Comparison of ENCODE assay signal across 12 mouse cellular contexts in the genomic region with DNA sequence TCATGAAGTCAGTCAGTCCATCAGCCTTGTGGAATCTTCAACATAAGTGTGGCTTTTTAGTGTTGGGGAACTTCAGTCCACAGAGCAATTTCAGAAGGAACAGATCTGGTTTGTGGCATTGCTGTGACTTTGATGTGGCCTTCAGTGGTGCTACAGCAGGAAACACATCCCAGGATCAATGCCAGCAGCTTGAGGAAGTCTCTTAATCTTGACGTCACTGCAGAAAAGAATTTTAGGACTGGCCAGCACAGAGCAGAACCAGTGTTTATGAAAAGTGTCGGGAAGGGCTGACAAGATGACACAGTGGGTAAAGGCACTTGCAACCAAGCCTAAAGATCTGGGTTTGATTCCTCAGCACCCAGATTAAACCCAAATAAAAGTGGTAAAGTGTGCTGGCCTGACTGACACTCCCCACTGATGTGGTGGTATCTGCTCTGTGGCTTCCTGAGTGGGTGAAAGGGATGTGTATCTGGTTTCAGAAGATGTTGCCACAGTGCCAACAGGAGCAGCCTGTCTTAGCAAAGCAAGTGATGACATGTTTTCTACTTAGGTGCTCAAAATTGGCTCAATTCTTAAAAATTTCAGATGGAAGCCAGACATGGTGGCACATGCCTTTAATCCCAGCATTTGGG. TPM values are rescaled to one million over a fixed set of nuclear protein-coding genes. Genes with fewer than 3 reads are reported as not detected.
A peak's percentile ranks its signal among the peaks of the same experiment; 100 is the strongest.
DNase-seq lines count a peak whose midpoint lies in the region; TF ChIP-seq lines count a peak whose summit lies in the region.
"Had no signal": no experiment of that assay in that cellular context is flagged by ENCODE, and none has a peak within 500 bp of the region (broad histone marks: within the 10 kb centered on the region; RNA-seq: fewer than 3 reads in every experiment).

No protein-coding gene starts in this region.

- 0% methylated on average over 2 of the region's 2 CpGs for WGBS in heart, adult 2 months

- TF ChIP-seq EP300 in heart, adult 2 months (IDR thresholded peaks at IDR 0.05; ENCODE audit: insufficient read depth, low read depth, low read length): no peak

- no peaks in the 10 kb centered on the region for H3K27me3 ChIP-seq in heart, adult 2 months (ENCODE audit: control insufficient read depth, insufficient read depth, low read length)

- TF ChIP-seq POLR2A in heart, adult 2 months (IDR thresholded peaks at IDR 0.05; ENCODE audit: insufficient read depth, low read depth, low read length): no peak

- no peak for TF ChIP-seq CTCF in heart, adult 2 months (IDR thresholded peaks at IDR 0.05)

- H3K4me3 ChIP-seq in heart, adult 2 months: no peak overlapping the region
- H3K4me3 ChIP-seq: limb, embryonic 13.5 days had no signal

- no peaks in the 10 kb centered on the region for H3K79me2 ChIP-seq in heart, adult 2 months (replicated peaks; ENCODE audit: control insufficient read depth, insufficient read depth, low read length)

- peak in 1 of 2 experiments; percentile 39 for DNase-seq in heart, adult 2 months
- no peak for DNase-seq in heart, postnatal 25 days (ENCODE audit: low spot score)
- DNase-seq in lung, adult 18-20 months: peak; percentile 40 to 62
- DNase-seq in lung, postnatal 14 days: no peak
- peak; percentile 52 for DNase-seq in adrenal gland, postnatal 14 days
- DNase-seq in lung, postnatal 36 days: peak; percentile 74
- DNase-seq in gastrocnemius, adult 8-10 months (ENCODE audit: low spot score in 2 of 2): no peak
- no peak for DNase-seq in urinary bladder, adult 2 months (ENCODE audit: low spot score)
- DNase-seq: cerebellum, postnatal 36 days had no signal

- H3K27ac ChIP-seq in heart, adult 2 months: peak overlapping the region; percentile 74
- H3K27ac ChIP-seq: limb, embryonic 13.5 days had no signal

- intact Hi-C loops in heart, adult 2 months (cut with DNase I): no loop called here
- intact Hi-C loops in heart, postnatal 25 days (cut with DNase I): no loop called here

- no peak overlapping the region for H3K9ac ChIP-seq in heart, adult 2 months (ENCODE audit: low read depth, low read length)
- H3K9ac ChIP-seq: limb, embryonic 13.5 days had no signal

- peaks cover 12% of the 10 kb centered on the region for H3K4me1 ChIP-seq in heart, adult 2 months (ENCODE audit: control insufficient read depth, insufficient read depth, low read length)
- H3K4me1 ChIP-seq: limb, embryonic 13.5 days had no signal

- no peaks in the 10 kb centered on the region for H3K36me3 ChIP-seq in heart, adult 2 months (ENCODE audit: control insufficient read depth, insufficient read depth, low read length)
- H3K36me3 ChIP-seq: limb, embryonic 13.5 days had no signal

RNA-seq across cellular contexts. Expression of a gene that starts 6.0 kb away (rescaled TPM):
- 10 to 100 TPM; 20.1 to 24.5 TPM for total RNA-seq in heart, adult 2 months (2021)
- polyA plus RNA-seq in heart, adult 2 months (2012; rRNA removed): 18.1 and 34.0 TPM in 2 replicates
- total RNA-seq in heart, postnatal 25 days (2021): 10 to 100 TPM; 19.3 to 20.1 TPM
- total RNA-seq in adrenal gland, postnatal 14 days (2021): 31.0 and 34.1 TPM in 2 replicates
- total RNA-seq in gastrocnemius, adult 8-10 months (2022): 1 to 10 TPM; 4.3 to 6.7 (median 4.9) TPM
- polyA plus RNA-seq in urinary bladder, adult 2 months (2012; rRNA removed): 15.2 and 16.8 TPM in 2 replicates

RNA-seq across cellular contexts. Expression of a gene that starts 23.6 kb away (rescaled TPM):
- 1 to 10 TPM; 1.9 to 2.9 TPM for total RNA-seq in heart, adult 2 months (2021)
- 8.6 and 9.9 TPM in 2 replicates for polyA plus RNA-seq in heart, adult 2 months (2012; rRNA removed)
- total RNA-seq in heart, postnatal 25 days (2021): 1 to 10 TPM; 1.8 to 2.8 TPM
- 0.41 and 0.75 TPM in 2 replicates for total RNA-seq in adrenal gland, postnatal 14 days (2021)
- not detected for total RNA-seq in gastrocnemius, adult 8-10 months (2022)
- 0.10 and 0.19 TPM in 2 replicates for polyA plus RNA-seq in urinary bladder, adult 2 months (2012; rRNA removed)
- total RNA-seq: layer of hippocampus, postnatal 25 days had no signal

RNA-seq across cellular contexts. Expression of a gene that starts 38.2 kb away (rescaled TPM):
- total RNA-seq in heart, adult 2 months (2021): not detected
- polyA plus RNA-seq in heart, adult 2 months (2012; rRNA removed): not detected in 2 replicates
- not detected for total RNA-seq in heart, postnatal 25 days (2021)
- total RNA-seq in adrenal gland, postnatal 14 days (2021): not detected in 2 replicates
- not detected for total RNA-seq in gastrocnemius, adult 8-10 months (2022)
- not detected in 2 replicates for polyA plus RNA-seq in urinary bladder, adult 2 months (2012; rRNA removed)
- total RNA-seq: layer of hippocampus, postnatal 25 days had no signal
- polyA plus RNA-seq: heart, embryonic 14.5 days; limb, embryonic 13.5 days had no signal

RNA-seq across cellular contexts. Expression of a gene that starts 39.2 kb away (rescaled TPM):
- not detected for total RNA-seq in heart, adult 2 months (2021)
- not detected in 2 replicates for polyA plus RNA-seq in heart, adult 2 months (2012; rRNA removed)
- not detected for total RNA-seq in heart, postnatal 25 days (2021)
- not detected in 2 replicates for total RNA-seq in adrenal gland, postnatal 14 days (2021)
- total RNA-seq in gastrocnemius, adult 8-10 months (2022): not detected
- polyA plus RNA-seq in urinary bladder, adult 2 months (2012; rRNA removed): 0.72 and 0.81 TPM in 2 replicates
- total RNA-seq: layer of hippocampus, postnatal 25 days had no signal
- polyA plus RNA-seq: heart, embryonic 14.5 days had no signal

Comparison
In these comparisons a context has a peak if more than half of its experiments do, and no peak if none do; other contexts are left out.
1. DNase-seq: peak in lung, adult 18-20 months (2 of 2), adrenal gland, postnatal 14 days (single experiment) and lung, postnatal 36 days (single experiment); none in heart, postnatal 25 days (single experiment), lung, postnatal 14 days (single experiment), gastrocnemius, adult 8-10 months (0 of 2) and urinary bladder, adult 2 months (single experiment).